Mouse (Mus musculus) MEL (cell line): ENCODE results near the gene Spag5. TPM values are rescaled to one million over a fixed set of nuclear protein-coding genes. Genes with fewer than 3 reads are reported as not detected.

Source experiments
- DNase-seq: peaks from one replicate; pipeline ENCODE4 v3.0.0; 2011; ENCODE audit warnings: low read depth, low spot score
- H3K27ac ChIP-seq: 2 replicates; pipeline ENCODE4 v1.5.1; 2012; ENCODE audit warnings: low read depth, mild to moderate bottlenecking, control low read depth, low read length, moderate library complexity; ENCODE audit not compliant: control insufficient read depth
- H3K27me3 ChIP-seq, 2 experiments: fragments of 150-350 bp in 1 of 2; sonication (generic) in 1 of 2; 2 replicates each; pipeline ENCODE4 v1.6.1; 2012; ENCODE audit warnings: low read length in 2 of 2, mild to moderate bottlenecking in 2 of 2, improper control_type of control experiment in 1 of 2, moderate library complexity in 1 of 2; ENCODE audit not compliant: insufficient read depth in 2 of 2, control insufficient read depth in 1 of 2
- H3K36me3 ChIP-seq, 2 experiments: 2 replicates each; pipeline ENCODE4 v1.6.1; 2012 to 2014; ENCODE audit warnings: low read length in 2 of 2, improper control_type of control experiment in 1 of 2, inconsistent platforms in 1 of 2, mild to moderate bottlenecking in 1 of 2; ENCODE audit not compliant: insufficient read depth in 2 of 2, control insufficient read depth in 1 of 2
- H3K4me1 ChIP-seq, 2 experiments: fragments of 150-350 bp in 1 of 2; sonication (generic) in 1 of 2; 2 replicates each; pipeline ENCODE4 v1.6.1; 2012; ENCODE audit warnings: low read length in 2 of 2, improper control_type of control experiment in 1 of 2, mild to moderate bottlenecking in 1 of 2; ENCODE audit not compliant: insufficient read depth in 2 of 2, control insufficient read depth in 1 of 2
- H3K4me3 ChIP-seq, 2 experiments: fragments of 150-350 bp in 1 of 2; sonication (generic) in 1 of 2; 2 replicates each; pipeline ENCODE4 v1.5.1; 2012; ENCODE audit warnings: low read depth in 2 of 2, low read length in 2 of 2, mild to moderate bottlenecking in 2 of 2, moderate library complexity in 2 of 2, control low read depth in 1 of 2, improper control_type of control experiment in 1 of 2; ENCODE audit not compliant: control insufficient read depth in 1 of 2, insufficient read depth in 1 of 2
- H3K79me2 ChIP-seq: 2 replicates; pipeline ENCODE4 v1.6.1; 2012; ENCODE audit warnings: mild to moderate bottlenecking, low read length, moderate library complexity; ENCODE audit not compliant: control insufficient read depth, poor library complexity, insufficient read depth
- H3K9ac ChIP-seq: 2 replicates; pipeline ENCODE4 v1.6.1; 2012; ENCODE audit warnings: low read depth, mild to moderate bottlenecking, control low read depth, low read length, moderate library complexity; ENCODE audit not compliant: control insufficient read depth, poor library complexity, severe bottlenecking
- H3K9me3 ChIP-seq: fragments of 150-350 bp; sonication (generic); replicated peaks from 2 replicates; pipeline ENCODE4 v1.6.1; 2012; ENCODE audit warnings: mild to moderate bottlenecking, low read length, improper control_type of control experiment, moderate library complexity; ENCODE audit not compliant: insufficient read depth
- CHD1 ChIP-seq: IDR thresholded peaks from 2 replicates; pipeline ENCODE4 v1.6.1; 2012; ENCODE audit warnings: low read depth, mild to moderate bottlenecking, inconsistent platforms, low read length, improper control_type of control experiment
- ELF1 ChIP-seq: IDR thresholded peaks from 2 replicates; pipeline ENCODE4 v1.6.1; 2014; ENCODE audit warnings: low read depth, mild to moderate bottlenecking, inconsistent platforms, low read length, improper control_type of control experiment, moderate library complexity
- EP300 ChIP-seq, 2 experiments: IDR thresholded peaks; 2 replicates each; pipeline ENCODE4 v1.6.1; 2011; ENCODE audit warnings: improper control_type of control experiment in 2 of 2, low read length in 2 of 2, low read depth in 1 of 2, mild to moderate bottlenecking in 1 of 2
- GATA1 ChIP-seq: IDR thresholded peaks from 2 replicates; pipeline ENCODE4 v1.6.1; 2011; ENCODE audit warnings: low read depth, low read length, improper control_type of control experiment
- HCFC1 ChIP-seq: IDR thresholded peaks from 2 replicates; pipeline ENCODE4 v1.6.1; 2012; ENCODE audit warnings: low read depth, mild to moderate bottlenecking, inconsistent platforms, low read length, improper control_type of control experiment, moderate library complexity
- KAT2A ChIP-seq: conservative IDR thresholded peaks from 2 replicates; pipeline ENCODE4 v1.6.1; 2012; ENCODE audit warnings: low read depth, low read length, improper control_type of control experiment, inconsistent platforms
- MAFK ChIP-seq: IDR thresholded peaks from 2 replicates; pipeline ENCODE4 v1.6.1; 2011; ENCODE audit warnings: low read depth, mild to moderate bottlenecking, low read length, improper control_type of control experiment, borderline replicate concordance
- MAX ChIP-seq: IDR thresholded peaks from 2 replicates; pipeline ENCODE4 v1.6.1; 2011; ENCODE audit warnings: low read length, improper control_type of control experiment
- MAZ ChIP-seq: IDR thresholded peaks from 2 replicates; pipeline ENCODE4 v1.6.1; 2012; ENCODE audit warnings: low read depth, mild to moderate bottlenecking, inconsistent platforms, low read length, improper control_type of control experiment
- MEF2A ChIP-seq: IDR thresholded peaks from 2 replicates; pipeline ENCODE4 v1.6.1; 2014; ENCODE audit warnings: low read depth, mild to moderate bottlenecking, inconsistent platforms, low read length, improper control_type of control experiment; ENCODE audit not compliant: poor library complexity, insufficient replicate concordance, severe bottlenecking; ENCODE audit errors: extremely low read depth
- MYC ChIP-seq: IDR thresholded peaks from 2 replicates; pipeline ENCODE4 v1.6.1; 2011; ENCODE audit warnings: low read depth, mild to moderate bottlenecking, low read length, improper control_type of control experiment, moderate library complexity
- POLR2A ChIP-seq, 2 experiments: IDR thresholded peaks; 2 replicates each; pipeline ENCODE4 v1.6.1; 2011 to 2012; ENCODE audit warnings: low read length in 2 of 2, mild to moderate bottlenecking in 2 of 2, control low read depth in 1 of 2, improper control_type of control experiment in 1 of 2, low read depth in 1 of 2, moderate library complexity in 1 of 2; ENCODE audit not compliant: control insufficient read depth in 1 of 2, insufficient read depth in 1 of 2, poor library complexity in 1 of 2
- SIN3A ChIP-seq: IDR thresholded peaks from 2 replicates; pipeline ENCODE4 v1.6.1; 2012; ENCODE audit warnings: low read length, improper control_type of control experiment, inconsistent platforms
- TBP ChIP-seq: IDR thresholded peaks from 2 replicates; pipeline ENCODE4 v1.8.0; 2011; ENCODE audit warnings: low read depth, low read length, improper control_type of control experiment
- UBTF ChIP-seq: IDR thresholded peaks from 2 replicates; pipeline ENCODE4 v1.6.1; 2012; ENCODE audit warnings: low read depth, mild to moderate bottlenecking, inconsistent platforms, low read length, improper control_type of control experiment, moderate library complexity, borderline replicate concordance; ENCODE audit not compliant: insufficient read depth
- ZKSCAN1 ChIP-seq: IDR thresholded peaks from 2 replicates; pipeline ENCODE4 v1.6.1; 2012; ENCODE audit warnings: low read depth, mild to moderate bottlenecking, inconsistent platforms, low read length, improper control_type of control experiment, moderate library complexity
- ZMIZ1 ChIP-seq: IDR thresholded peaks from 2 replicates; pipeline ENCODE4 v1.6.1; 2012; ENCODE audit warnings: low read depth, mild to moderate bottlenecking, inconsistent platforms, low read length, improper control_type of control experiment, moderate library complexity
- polyA plus RNA-seq, 2 experiments: library from polyadenylated mRNA; stranded (reverse) in 1 of 2; unstranded in 1 of 2; fragments of >175 nt in 1 of 2; fragments of >200 nt in 1 of 2; gene quantifications; 2 replicates each; pipeline versions ENCODE4 v1.2.1 to v1.2.4; 2012; ENCODE audit warnings: low replicate concordance in 2 of 2, low read depth in 1 of 2; ENCODE audit not compliant: insufficient read length in 2 of 2, insufficient read depth in 1 of 2, missing spikeins in 1 of 2
- total RNA-seq: library from RNA; depleted of rRNA; stranded (reverse); fragments of 300-350 nt; gene quantifications from 2 replicates; pipeline ENCODE4 v1.2.3, GENCODE M21; 2012

Gene Spag5
- total and polyA plus RNA-seq, 3 experiments = 40.1 to 274 (median 77.5) TPM

GRCm38 (mm10) chr11:78344328-78344889, 43.1 kb downstream of the Spag5 start (continued):
- no peak for TF ChIP-seq MAFK
- TF ChIP-seq ZMIZ1 = no peak; the same call in 1 of the 2 replicates

GRCm38 (mm10) chr11:78344890-78345715, 43.8 kb downstream of the Spag5 start:
- Histone ChIP-seq H3K79me2 (peaks cover 9% of the 10 kb centered on the region), H3K27ac (peak overlapping the region; percentile 56), H3K9ac (peak overlapping the region; percentile 27), H3K4me3 (peak overlapping the region; percentile 39 to 55), H3K9me3 (no peaks in the 10 kb centered on the region), H3K4me1 (peaks cover 13 to 25% of the 10 kb centered on the region in 2 experiments), H3K36me3 (peaks cover 0 to 21% of the 10 kb centered on the region in 2 experiments; a peak in 2 of 4 replicates), H3K27me3 (no peaks in the 10 kb centered on the region)
- DNase-seq = peak; percentile 67
- TF ChIP-seq EP300 (IDR thresholded peaks at IDR 0.05; ENCODE audit: low read depth in 1 of 2, low read length in 2 of 2) = no peak
- no peak; the same call in 1 of the 2 replicates for TF ChIP-seq CHD1
- TF ChIP-seq TBP = no peak; the same call in 1 of the 2 replicates
- TF ChIP-seq MAX = peak; percentile 20; the same call in 1 of the 2 replicates
- no peak for TF ChIP-seq ZMIZ1
- no peak for TF ChIP-seq SIN3A
- no peak for TF ChIP-seq MYC
- 0 out of 2 replicates have a peak, but pooled peaks have one; percentile 18 for TF ChIP-seq UBTF

- H3K27ac ChIP-seq = peak overlapping the region; percentile 56
- no peak for TF ChIP-seq KAT2A
- TF ChIP-seq ZKSCAN1 = 0 out of 2 replicates have a peak, but pooled peaks have one; percentile 58
- TF ChIP-seq HCFC1 = 0 out of 2 replicates have a peak, but pooled peaks have one; percentile 32
- TF ChIP-seq MEF2A = no peak
- TF ChIP-seq EP300 (IDR thresholded peaks at IDR 0.05; ENCODE audit: low read depth in 1 of 2, low read length in 2 of 2) = peak; percentile 36 to 43; a peak in 2 of 4 replicates
- peak; percentile 70; the same call in 1 of the 2 replicates for TF ChIP-seq MAZ
- no peak for TF ChIP-seq MAFK
- peak; percentile 28; the same call in 1 of the 2 replicates for TF ChIP-seq ELF1
- TF ChIP-seq UBTF = no peak
- 0 out of 2 replicates have a peak, but pooled peaks have one; percentile 9 for TF ChIP-seq GATA1
- TF ChIP-seq POLR2A (IDR thresholded peaks at IDR 0.05; ENCODE audit: control insufficient read depth in 1 of 2, insufficient read depth in 1 of 2, low read depth in 1 of 2, low read length in 2 of 2, poor library complexity in 1 of 2) = peak in 1 of 2 experiments; percentile 9; a peak in 1 of 4 replicates
- TF ChIP-seq, all 39 proteins: peak for 7
- H3K4me3 ChIP-seq = peak overlapping the region; percentile 1 to 6; a peak in 1 of 4 replicates
- H3K9me3 ChIP-seq = no peaks in the 10 kb centered on the region
- no peaks in the 10 kb centered on the region for H3K27me3 ChIP-seq
- H3K36me3 ChIP-seq = peaks cover 0 to 21% of the 10 kb centered on the region in 2 experiments; a peak in 2 of 4 replicates
- peak overlapping the region; percentile 27 for H3K9ac ChIP-seq
- H3K4me1 ChIP-seq = peaks cover 13 to 25% of the 10 kb centered on the region in 2 experiments
- peak; percentile 79 for DNase-seq
- H3K79me2 ChIP-seq = peaks cover 9% of the 10 kb centered on the region
Observed at GRCm38 (mm10) chr11:78345801-78346200, 44.5 kb downstream of the Spag5 start.
